Mouse (Mus musculus): ENCODE measurements around the gene Cep41. TPM values are rescaled to one million over a fixed set of nuclear protein-coding genes. Genes with fewer than 3 reads are reported as not detected.

The Cep41 gene
- polyA plus RNA-seq, 1 experiment from 2014 or later, result 55.4 TPM

GRCm38 (mm10) chr6:30730301-30730971, 36.9 kb upstream of the Cep41 start:
- Histone ChIP-seq H3K4me2 (replicated peaks) (peak overlapping the region; percentile 11; the same call in 1 of the 2 replicates), H3K9me3 (peaks cover 17% of the 10 kb centered on the region), H3K27ac (peak overlapping the region; percentile 72; the same call in 1 of the 2 replicates), H3K4me3 (no peak overlapping the region), H3K9ac (no peak overlapping the region), H3K27me3 (no peaks in the 10 kb centered on the region), H3K4me1 (peaks cover 43% of the 10 kb centered on the region), H3K36me3 (0 out of 2 replicates have a peak, but pooled peaks cover 1% of the 10 kb centered on the region)
- WGBS, result 59% methylated on average over 12 of the region's 12 CpGs
- ATAC-seq (ENCODE audit: low FRiP score, low read depth), result 0 out of 2 replicates have a peak, but pooled peaks have one; percentile 54

GRCm38 (mm10) chr6:30723331-30723730, 29.8 kb upstream of the Cep41 start, which contains the start of gene Mest:
Gene Mest (plus strand): TSS chr6:30723547.
- H3K4me2 ChIP-seq (replicated peaks), result no peak within 1 kb of the TSS
- H3K36me3 ChIP-seq, result no peaks in the 10 kb centered on the region
- no peaks in the 10 kb centered on the region for H3K9me3 ChIP-seq
- no peaks in the 10 kb centered on the region for H3K27me3 ChIP-seq
- H3K4me1 ChIP-seq, result peaks cover 10% of the 10 kb centered on the region; the same call in 1 of the 2 replicates
- 65% methylated on average over 7 of the region's 7 CpGs for WGBS
- no peak within 1 kb of the TSS for H3K9ac ChIP-seq
- 0 out of 2 replicates have a peak within 1 kb of the TSS, but pooled peaks have one; percentile 28 for H3K27ac ChIP-seq
- no peak within 1 kb of the TSS for H3K4me3 ChIP-seq
- no peak for ATAC-seq (ENCODE audit: low FRiP score, low read depth)

GRCm38 (mm10) chr6:30722385-30723164, 29.0 kb upstream of the Cep41 start:
- Histone ChIP-seq H3K27me3 (no peaks in the 10 kb centered on the region), H3K27ac (no peak overlapping the region), H3K4me1 (peaks cover 10% of the 10 kb centered on the region; the same call in 1 of the 2 replicates), H3K9ac (no peak overlapping the region), H3K4me2 (replicated peaks) (no peak overlapping the region), H3K36me3 (no peaks in the 10 kb centered on the region), H3K9me3 (no peaks in the 10 kb centered on the region), H3K4me3 (no peak overlapping the region)
- 82% methylated on average over 4 of the region's 4 CpGs for WGBS
- no peak for ATAC-seq (ENCODE audit: low FRiP score, low read depth)

- H3K4me1 ChIP-seq, result peaks cover 43% of the 10 kb centered on the region
- no peak overlapping the region for H3K4me3 ChIP-seq
- H3K4me2 ChIP-seq (replicated peaks), result no peak overlapping the region
- no peaks in the 10 kb centered on the region for H3K9me3 ChIP-seq
- 89% methylated on average over 7 of the region's 7 CpGs for WGBS
- ATAC-seq (ENCODE audit: low FRiP score, low read depth), result no peak
- H3K27me3 ChIP-seq, result no peaks in the 10 kb centered on the region
- H3K27ac ChIP-seq, result no peak overlapping the region
- no peak overlapping the region for H3K9ac ChIP-seq
- H3K36me3 ChIP-seq, result no peaks in the 10 kb centered on the region
These were observed 23.2 kb upstream of the Cep41 start for GRCm38 (mm10) chr6:30716796-30717195.

GRCm38 (mm10) chr6:30714891-30715471, 21.4 kb upstream of the Cep41 start:
- H3K4me3 ChIP-seq, result no peak overlapping the region
- no peaks in the 10 kb centered on the region for H3K36me3 ChIP-seq
- no peaks in the 10 kb centered on the region for H3K27me3 ChIP-seq
- H3K4me1 ChIP-seq, result peaks cover 56% of the 10 kb centered on the region
- H3K27ac ChIP-seq, result peak overlapping the region; percentile 39; the same call in 1 of the 2 replicates
- no peak overlapping the region for H3K4me2 ChIP-seq (replicated peaks)
- ATAC-seq (ENCODE audit: low FRiP score, low read depth), result no peak
- H3K9me3 ChIP-seq, result no peaks in the 10 kb centered on the region
- H3K9ac ChIP-seq, result no peak overlapping the region
- 45% methylated on average over 5 of the region's 5 CpGs for WGBS

GRCm38 (mm10) chr6:30713896-30714295, 20.3 kb upstream of the Cep41 start:
- peak overlapping the region; percentile 29; the same call in 1 of the 2 replicates for H3K27ac ChIP-seq
- no peak overlapping the region for H3K4me3 ChIP-seq
- no peaks in the 10 kb centered on the region for H3K27me3 ChIP-seq
- WGBS, result 46% methylated on average over 11 of the region's 11 CpGs
- H3K9me3 ChIP-seq, result no peaks in the 10 kb centered on the region
- H3K4me2 ChIP-seq (replicated peaks), result peak overlapping the region; percentile 21
- peaks cover 65% of the 10 kb centered on the region for H3K4me1 ChIP-seq
- ATAC-seq (ENCODE audit: low FRiP score, low read depth), result no peak
- no peak overlapping the region for H3K9ac ChIP-seq
- no peaks in the 10 kb centered on the region for H3K36me3 ChIP-seq

- Histone ChIP-seq H3K9me3 (no peaks in the 10 kb centered on the region), H3K36me3 (no peaks in the 10 kb centered on the region), H3K4me3 (no peak overlapping the region), H3K4me1 (peaks cover 67% of the 10 kb centered on the region), H3K4me2 (replicated peaks) (peak overlapping the region; percentile 21), H3K9ac (no peak overlapping the region), H3K27ac (peak overlapping the region; percentile 29; the same call in 1 of the 2 replicates), H3K27me3 (no peaks in the 10 kb centered on the region)
- ATAC-seq (ENCODE audit: low FRiP score, low read depth), result no peak
- 60% methylated on average over 6 of the region's 6 CpGs for WGBS
These were observed 19.9 kb upstream of the Cep41 start for GRCm38 (mm10) chr6:30713455-30713854.

GRCm38 (mm10) chr6:30712484-30712883, 18.9 kb upstream of the Cep41 start:
- 43% methylated on average over 7 of the region's 7 CpGs for WGBS
- Histone ChIP-seq H3K27ac (peak overlapping the region; percentile 95; the same call in 1 of the 2 replicates), H3K27me3 (no peaks in the 10 kb centered on the region), H3K4me2 (replicated peaks) (no peak overlapping the region), H3K4me1 (peaks cover 67% of the 10 kb centered on the region), H3K36me3 (no peaks in the 10 kb centered on the region), H3K4me3 (no peak overlapping the region), H3K9ac (no peak overlapping the region), H3K9me3 (no peaks in the 10 kb centered on the region)
- ATAC-seq (ENCODE audit: low FRiP score, low read depth), result no peak

- Histone ChIP-seq H3K27ac (peak overlapping the region; percentile 95), H3K4me1 (peaks cover 66% of the 10 kb centered on the region), H3K9ac (no peak overlapping the region), H3K4me2 (replicated peaks) (peak overlapping the region; percentile 49), H3K9me3 (no peaks in the 10 kb centered on the region), H3K27me3 (no peaks in the 10 kb centered on the region), H3K4me3 (no peak overlapping the region), H3K36me3 (no peaks in the 10 kb centered on the region)
- ATAC-seq (ENCODE audit: low FRiP score, low read depth), result no peak
- 25% methylated on average over 10 of the region's 10 CpGs for whole genome bisulfite sequencing
These were observed 17.8 kb upstream of the Cep41 start for GRCm38 (mm10) chr6:30711365-30711763.

GRCm38 (mm10) chr6:30710371-30711364, 17.1 kb upstream of the Cep41 start:
- peak overlapping the region; percentile 49 for H3K4me2 ChIP-seq (replicated peaks)
- ATAC-seq (ENCODE audit: low FRiP score, low read depth), result peak; percentile 45; the same call in 1 of the 2 replicates
- no peak overlapping the region for H3K4me3 ChIP-seq
- peaks cover 59% of the 10 kb centered on the region for H3K4me1 ChIP-seq
- peak overlapping the region; percentile 95 for H3K27ac ChIP-seq
- WGBS, result 14% methylated on average over 25 of the region's 25 CpGs
- H3K9ac ChIP-seq, result peak overlapping the region; percentile 39; the same call in 1 of the 2 replicates
- H3K9me3 ChIP-seq, result no peaks in the 10 kb centered on the region
- no peaks in the 10 kb centered on the region for H3K27me3 ChIP-seq
- H3K36me3 ChIP-seq, result no peaks in the 10 kb centered on the region

- Histone ChIP-seq H3K4me2 (replicated peaks) (peak overlapping the region; percentile 35), H3K27ac (peak overlapping the region; percentile 95), H3K4me3 (no peak overlapping the region; the same call in 1 of the 2 replicates), H3K4me1 (peaks cover 53% of the 10 kb centered on the region), H3K27me3 (no peaks in the 10 kb centered on the region), H3K36me3 (no peaks in the 10 kb centered on the region), H3K9me3 (no peaks in the 10 kb centered on the region), H3K9ac (no peak overlapping the region)
- ATAC-seq (ENCODE audit: low FRiP score, low read depth), result no peak
- WGBS, result 24% methylated on average over 6 of the region's 6 CpGs
These were observed 15.6 kb upstream of the Cep41 start for GRCm38 (mm10) chr6:30709115-30709514.
